Comparison of ENCODE assay signal across 8 mouse cellular contexts in genomic region chr5:81519497-81520382, GRCm38 (mm10).
DNase-seq lines count a peak whose midpoint lies in the region; ATAC-seq lines count a peak whose summit lies in the region.

No protein-coding gene starts in this region.

- H3K4me3 ChIP-seq in heart, embryonic 11.5 days (ENCODE audit: low read depth, low read length) = no peak overlapping the region
- H3K4me3 ChIP-seq in kidney, embryonic 14.5 days (ENCODE audit: low read length) = no peak overlapping the region

- no peak overlapping the region for H3K9ac ChIP-seq in heart, embryonic 11.5 days (ENCODE audit: low read depth, low read length)
- no peak overlapping the region for H3K9ac ChIP-seq in kidney, embryonic 14.5 days (ENCODE audit: low read depth, low read length)

- no peaks in the 10 kb centered on the region for H3K4me1 ChIP-seq in heart, embryonic 11.5 days (ENCODE audit: control insufficient read depth, insufficient read depth, low read length)
- H3K4me1 ChIP-seq in kidney, embryonic 14.5 days (ENCODE audit: control insufficient read depth, insufficient read depth, low read length) = 0 out of 2 replicates have a peak, but pooled peaks cover 5% of the 10 kb centered on the region

- no peaks in the 10 kb centered on the region for H3K36me3 ChIP-seq in heart, embryonic 11.5 days (ENCODE audit: control insufficient read depth, insufficient read depth, low read length)
- no peaks in the 10 kb centered on the region for H3K36me3 ChIP-seq in kidney, embryonic 14.5 days (ENCODE audit: control insufficient read depth, insufficient read depth, low read length)

- 0 out of 2 replicates have a peak, but pooled peaks cover 3% of the 10 kb centered on the region for H3K9me3 ChIP-seq in heart, embryonic 11.5 days (replicated peaks; ENCODE audit: control insufficient read depth, low read length)
- H3K9me3 ChIP-seq in kidney, embryonic 14.5 days (ENCODE audit: control insufficient read depth, low read length) = no peaks in the 10 kb centered on the region

- peak; percentile 92 for ATAC-seq in frontal cortex, adult (ENCODE audit: low TSS enrichment)
- peak; percentile 55; the same call in 1 of the 2 replicates for ATAC-seq in heart, embryonic 11.5 days (replicated peaks; ENCODE audit: insufficient number of reproducible peaks, low FRiP score, low TSS enrichment)
- ATAC-seq in kidney, embryonic 14.5 days (ENCODE audit: low FRiP score, low TSS enrichment) = peak; percentile 87; the same call in 1 of the 2 replicates

- DNase-seq in frontal cortex, postnatal 25 days (ENCODE audit: low spot score in 2 of 2) = no peak
- DNase-seq in cerebellum, postnatal 36 days = peak; percentile 46 to 53
- peak; percentile 37 to 52 for DNase-seq in lung, adult 18-20 months
- peak; percentile 8 for DNase-seq in retina, adult 2 months (ENCODE audit: low read depth, low spot score)
- DNase-seq in spleen, adult 18-20 months = no peak

- no peaks in the 10 kb centered on the region for H3K27me3 ChIP-seq in heart, embryonic 11.5 days (ENCODE audit: control insufficient read depth, insufficient read depth, low read length)
- no peaks in the 10 kb centered on the region for H3K27me3 ChIP-seq in kidney, embryonic 14.5 days (ENCODE audit: control insufficient read depth, insufficient read depth, low read length)

- H3K27ac ChIP-seq in heart, embryonic 11.5 days (ENCODE audit: low read depth, low read length) = no peak overlapping the region
- no peak overlapping the region for H3K27ac ChIP-seq in kidney, embryonic 14.5 days (ENCODE audit: low read depth, low read length)

- 20% methylated on average over 11 of the region's 11 CpGs for WGBS in heart, embryonic 11.5 days (ENCODE audit: insufficient replicate concordance)
- 22% methylated on average over 11 of the region's 11 CpGs for WGBS in kidney, embryonic 14.5 days

- peak overlapping the region; percentile 48 for H3K4me2 ChIP-seq in heart, embryonic 11.5 days
- peak overlapping the region; percentile 4; the same call in 1 of the 2 replicates for H3K4me2 ChIP-seq in kidney, embryonic 14.5 days (replicated peaks; ENCODE audit: low read depth, low read length)

Comparison
In these comparisons a context has a peak if more than half of its experiments do, and no peak if none do; other contexts are left out.
1. DNase-seq: peak in cerebellum, postnatal 36 days (2 of 2), lung, adult 18-20 months (2 of 2) and retina, adult 2 months (single experiment); none in frontal cortex, postnatal 25 days (0 of 2) and spleen, adult 18-20 months (0 of 2).
2. Peak in every context shown above with its lines, with median percentiles within 50 percentile points of each other: ATAC-seq.